19 mouse cellular contexts compared by ENCODE assay signal in the genomic region with DNA sequence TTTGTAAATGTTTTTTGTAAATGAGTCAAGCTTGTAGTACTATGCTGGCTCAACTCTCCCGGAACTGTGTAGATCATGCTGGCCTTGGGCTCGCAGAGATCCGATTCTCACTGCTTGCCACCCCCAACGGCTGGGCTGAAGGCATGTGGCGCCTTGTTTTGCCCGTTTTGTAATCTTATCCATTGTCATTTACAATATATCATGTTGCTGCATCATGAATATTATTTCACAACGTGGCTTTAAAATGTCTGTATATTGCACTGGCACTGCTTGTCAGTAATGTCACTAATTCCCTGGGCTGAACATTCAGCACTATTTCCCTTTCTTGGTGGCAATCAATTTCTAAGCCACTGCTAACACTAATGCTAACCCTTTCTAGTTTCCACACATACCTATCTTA. TPM values are rescaled to one million over a fixed set of nuclear protein-coding genes. Genes with fewer than 3 reads are reported as not detected.
"Had no signal": no experiment of that assay in that cellular context is flagged by ENCODE, and none has a peak within 500 bp of the region (broad histone marks: within the 10 kb centered on the region; RNA-seq: fewer than 3 reads in every experiment).

No protein-coding gene starts in this region.

- DNase-seq: retina, postnatal 1 day; right cerebral cortex, adult 18-20 months; right cerebral cortex, postnatal 14 days; right cerebral cortex, postnatal 25 days; right cerebral cortex, postnatal 4 days; spleen, adult 18-20 months; thymus, adult 18-20 months; thymus, adult 2 months; thymus, postnatal 14 days; thymus, postnatal 25 days; thymus, postnatal 36 days; thymus, postnatal 4 days had no signal

RNA-seq across cellular contexts. Expression of a gene that starts 3.6 kb away (rescaled TPM):
- total RNA-seq: neutrophil, adult 5-6 weeks had no signal
- polyA plus RNA-seq: neural tube, embryonic 15.5 days; small intestine, adult 2 months; stomach, embryonic 14.5 days; stomach, embryonic 15.5 days; stomach, embryonic 16.5 days; stomach, postnatal 0 days had no signal
